Mouse (Mus musculus): ENCODE results near the gene Bcl2l13. TPM values are rescaled to one million over a fixed set of nuclear protein-coding genes. Genes with fewer than 3 reads are reported as not detected.

The Bcl2l13 gene
- polyA plus RNA-seq, 1 experiment from 2014 or later = 45.7 TPM

GRCm38 (mm10) chr6:120873874-120874273 lies 37.9 kb downstream of the Bcl2l13 start:
- WGBS = 81% methylated on average over 9 of the region's 9 CpGs
- Histone ChIP-seq H3K4me2 (replicated peaks) (no peak overlapping the region), H3K9me3 (no peaks in the 10 kb centered on the region), H3K4me1 (no peaks in the 10 kb centered on the region), H3K9ac (replicated peaks) (no peak overlapping the region), H3K36me3 (peaks cover 37% of the 10 kb centered on the region), H3K27me3 (no peaks in the 10 kb centered on the region), H3K27ac (replicated peaks) (no peak overlapping the region), H3K4me3 (no peak overlapping the region)
- ATAC-seq (ENCODE audit: low FRiP score, low read depth) = no peak

GRCm38 (mm10) chr6:120879046-120879445 lies 43.0 kb downstream of the Bcl2l13 start:
- Histone ChIP-seq H3K27me3 (no peaks in the 10 kb centered on the region), H3K9ac (replicated peaks) (no peak overlapping the region), H3K27ac (replicated peaks) (no peak overlapping the region), H3K4me3 (no peak overlapping the region), H3K9me3 (no peaks in the 10 kb centered on the region), H3K4me2 (replicated peaks) (no peak overlapping the region), H3K36me3 (peaks cover 53% of the 10 kb centered on the region), H3K4me1 (no peaks in the 10 kb centered on the region)
- WGBS = 90% methylated on average over 5 of the region's 5 CpGs
- ATAC-seq (ENCODE audit: low FRiP score, low read depth) = no peak

GRCm38 (mm10) chr6:120884436-120884835 lies 48.4 kb downstream of the Bcl2l13 start:
- no peaks in the 10 kb centered on the region for H3K4me1 ChIP-seq
- H3K27me3 ChIP-seq = no peaks in the 10 kb centered on the region
- no peak overlapping the region for H3K27ac ChIP-seq (replicated peaks)
- H3K9ac ChIP-seq (replicated peaks) = no peak overlapping the region
- no peak overlapping the region for H3K4me2 ChIP-seq (replicated peaks)
- peaks cover 56% of the 10 kb centered on the region for H3K36me3 ChIP-seq
- ATAC-seq (ENCODE audit: low FRiP score, low read depth) = 0 out of 2 replicates have a peak, but pooled peaks have one; percentile 16
- no peak overlapping the region for H3K4me3 ChIP-seq
- WGBS = 75% methylated on average over 6 of the region's 6 CpGs
- H3K9me3 ChIP-seq = no peaks in the 10 kb centered on the region

GRCm38 (mm10) chr6:120886696-120887095 lies 50.7 kb downstream of the Bcl2l13 start:
- Histone ChIP-seq H3K4me2 (replicated peaks) (no peak overlapping the region), H3K27me3 (no peaks in the 10 kb centered on the region), H3K4me1 (no peaks in the 10 kb centered on the region), H3K9me3 (no peaks in the 10 kb centered on the region), H3K36me3 (peaks cover 64% of the 10 kb centered on the region), H3K27ac (replicated peaks) (no peak overlapping the region), H3K4me3 (no peak overlapping the region), H3K9ac (replicated peaks) (no peak overlapping the region)
- no peak for ATAC-seq (ENCODE audit: low FRiP score, low read depth)
- 93% methylated on average over 17 of the region's 17 CpGs for WGBS

- H3K36me3 ChIP-seq = peaks cover 42% of the 10 kb centered on the region
- no peak for ATAC-seq (ENCODE audit: low FRiP score, low read depth)
Observed at GRCm38 (mm10) chr6:120894089-120894488, 58.1 kb downstream of the Bcl2l13 start.

GRCm38 (mm10) chr6:120894524-120894923 lies 58.5 kb downstream of the Bcl2l13 start:
- Histone ChIP-seq H3K9ac (replicated peaks) (no peak overlapping the region), H3K4me1 (no peaks in the 10 kb centered on the region), H3K27ac (replicated peaks) (no peak overlapping the region), H3K27me3 (no peaks in the 10 kb centered on the region), H3K9me3 (no peaks in the 10 kb centered on the region), H3K36me3 (peaks cover 42% of the 10 kb centered on the region), H3K4me3 (no peak overlapping the region), H3K4me2 (replicated peaks) (no peak overlapping the region)
- ATAC-seq (ENCODE audit: low FRiP score, low read depth) = no peak
- 91% methylated on average over 9 of the region's 9 CpGs for WGBS

More at GRCm38 (mm10) chr6:120894089-120894488, 58.1 kb downstream of the Bcl2l13 start:
- H3K4me1 ChIP-seq = no peaks in the 10 kb centered on the region
- H3K4me3 ChIP-seq = no peak overlapping the region
- H3K9me3 ChIP-seq = no peaks in the 10 kb centered on the region
- no peak overlapping the region for H3K27ac ChIP-seq (replicated peaks)
- H3K9ac ChIP-seq (replicated peaks) = no peak overlapping the region
- WGBS = 99% methylated on average over 9 of the region's 9 CpGs
- no peaks in the 10 kb centered on the region for H3K27me3 ChIP-seq
- no peak overlapping the region for H3K4me2 ChIP-seq (replicated peaks)

GRCm38 (mm10) chr6:120898188-120898833 lies 62.3 kb downstream of the Bcl2l13 start:
- no peak overlapping the region for H3K4me2 ChIP-seq (replicated peaks)
- H3K9me3 ChIP-seq = no peaks in the 10 kb centered on the region
- H3K9ac ChIP-seq (replicated peaks) = no peak overlapping the region
- peaks cover 12% of the 10 kb centered on the region for H3K36me3 ChIP-seq
- no peak overlapping the region for H3K4me3 ChIP-seq
- no peaks in the 10 kb centered on the region for H3K4me1 ChIP-seq
- 72% methylated on average over 6 of the region's 6 CpGs for WGBS
- no peak overlapping the region for H3K27ac ChIP-seq (replicated peaks)
- H3K27me3 ChIP-seq = no peaks in the 10 kb centered on the region
- peak; percentile 45 for ATAC-seq (ENCODE audit: low FRiP score, low read depth)

- Histone ChIP-seq H3K9me3 (no peaks in the 10 kb centered on the region), H3K9ac (replicated peaks) (no peak overlapping the region), H3K4me2 (replicated peaks) (no peak overlapping the region), H3K36me3 (no peaks in the 10 kb centered on the region; the same call in 1 of the 2 replicates), H3K27me3 (no peaks in the 10 kb centered on the region), H3K4me3 (no peak overlapping the region), H3K27ac (replicated peaks) (no peak overlapping the region), H3K4me1 (no peaks in the 10 kb centered on the region)
- ATAC-seq (ENCODE audit: low FRiP score, low read depth) = no peak
- 86% methylated on average over 14 of the region's 14 CpGs for WGBS
Observed at GRCm38 (mm10) chr6:120901776-120902645, 66.0 kb downstream of the Bcl2l13 start.

- Histone ChIP-seq H3K4me2 (replicated peaks) (no peak overlapping the region), H3K36me3 (no peaks in the 10 kb centered on the region), H3K9me3 (no peaks in the 10 kb centered on the region), H3K4me3 (no peak overlapping the region), H3K27me3 (no peaks in the 10 kb centered on the region), H3K4me1 (no peaks in the 10 kb centered on the region), H3K9ac (replicated peaks) (no peak overlapping the region), H3K27ac (replicated peaks) (no peak overlapping the region)
- no peak for ATAC-seq (ENCODE audit: low FRiP score, low read depth)
- WGBS = 61% methylated on average over 5 of the region's 5 CpGs
Observed at GRCm38 (mm10) chr6:120903450-120903912, 67.5 kb downstream of the Bcl2l13 start.

- H3K4me1 ChIP-seq = no peaks in the 10 kb centered on the region
- no peak overlapping the region for H3K9ac ChIP-seq (replicated peaks)
- no peaks in the 10 kb centered on the region for H3K9me3 ChIP-seq
- H3K27me3 ChIP-seq = no peaks in the 10 kb centered on the region
- H3K36me3 ChIP-seq = no peaks in the 10 kb centered on the region
- WGBS = 95% methylated on average over 11 of the region's 11 CpGs
- no peak for ATAC-seq (ENCODE audit: low FRiP score, low read depth)
- H3K4me2 ChIP-seq (replicated peaks) = no peak overlapping the region
- H3K4me3 ChIP-seq = no peak overlapping the region
- no peak overlapping the region for H3K27ac ChIP-seq (replicated peaks)
Observed at GRCm38 (mm10) chr6:120903961-120904360, 67.9 kb downstream of the Bcl2l13 start.

GRCm38 (mm10) chr6:120905111-120905510 lies 69.1 kb downstream of the Bcl2l13 start:
- H3K36me3 ChIP-seq = no peaks in the 10 kb centered on the region
- no peak overlapping the region for H3K9ac ChIP-seq (replicated peaks)
- 90% methylated on average over 5 of the region's 5 CpGs for WGBS
- ATAC-seq (ENCODE audit: low FRiP score, low read depth) = no peak
- no peaks in the 10 kb centered on the region for H3K27me3 ChIP-seq
- H3K27ac ChIP-seq (replicated peaks) = no peak overlapping the region
- no peaks in the 10 kb centered on the region for H3K4me1 ChIP-seq
- no peak overlapping the region for H3K4me2 ChIP-seq (replicated peaks)
- no peaks in the 10 kb centered on the region for H3K9me3 ChIP-seq
- no peak overlapping the region for H3K4me3 ChIP-seq

GRCm38 (mm10) chr6:120906521-120906920 lies 70.5 kb downstream of the Bcl2l13 start:
- H3K27ac ChIP-seq (replicated peaks) = no peak overlapping the region
- no peak overlapping the region for H3K4me2 ChIP-seq (replicated peaks)
- no peaks in the 10 kb centered on the region for H3K36me3 ChIP-seq
- ATAC-seq (ENCODE audit: low FRiP score, low read depth) = no peak
- no peak overlapping the region for H3K9ac ChIP-seq (replicated peaks)
- no peak overlapping the region for H3K4me3 ChIP-seq
- no peaks in the 10 kb centered on the region for H3K9me3 ChIP-seq
- H3K27me3 ChIP-seq = no peaks in the 10 kb centered on the region
- WGBS = 92% methylated on average over 6 of the region's 6 CpGs
- no peaks in the 10 kb centered on the region for H3K4me1 ChIP-seq
